Mouse (Mus musculus): ENCODE measurements around the gene Ppp1cc.
A peak's percentile ranks its signal among the peaks of the same experiment; 100 is the strongest.

Gene Ppp1cc

GRCm38 (mm10) chr5:122218928-122219327 is 60.9 kb downstream of the Ppp1cc start:
- DNase-seq = no peak

- peak; percentile 67 for DNase-seq
Observed at GRCm38 (mm10) chr5:122219655-122220629, 61.9 kb downstream of the Ppp1cc start.

- no peak for DNase-seq
Observed at GRCm38 (mm10) chr5:122221085-122221484, 63.0 kb downstream of the Ppp1cc start.

GRCm38 (mm10) chr5:122224291-122224690 is 66.2 kb downstream of the Ppp1cc start:
- DNase-seq = no peak

Data from kidney, adult 11 months (tissue).